Mouse (Mus musculus): ENCODE measurements around the gene Dpp9. TPM values are rescaled to one million over a fixed set of nuclear protein-coding genes. Genes with fewer than 3 reads are reported as not detected.

The Dpp9 gene
- total RNA-seq, 2 experiments from 2014 or later = 59.7 to 69.5 TPM

- DNase-seq (ENCODE audit: low spot score in 2 of 2) = no peak
Observed at GRCm38 (mm10) chr17:56146131-56146530, 72.6 kb downstream of the Dpp9 start.

- DNase-seq (ENCODE audit: low spot score in 2 of 2) = no peak
Observed at GRCm38 (mm10) chr17:56144546-56144945, 74.2 kb downstream of the Dpp9 start.

GRCm38 (mm10) chr17:56141702-56142605, 76.8 kb downstream of the Dpp9 start:
- peak; percentile 73 to 77 for DNase-seq (ENCODE audit: low spot score in 2 of 2)

GRCm38 (mm10) chr17:56139858-56140595, 78.7 kb downstream of the Dpp9 start, which contains the start of gene Sema6b:
TSS of gene Sema6b (minus strand) at chr17:56140343.
- DNase-seq (ENCODE audit: low spot score in 2 of 2) = peak; percentile 88 to 91

GRCm38 (mm10) chr17:56139355-56139754, 79.3 kb downstream of the Dpp9 start:
- DNase-seq (ENCODE audit: low spot score in 2 of 2) = no peak

- no peak for DNase-seq (ENCODE audit: low spot score in 2 of 2)
Observed at GRCm38 (mm10) chr17:56137839-56138613, 80.7 kb downstream of the Dpp9 start.

Small RNA genes lying within 50 kb of the gene (microRNA-seq; reads per million reads assigned to microRNA genes)
- 0 reads per million in 2 experiments for gene Gm44397
- gene Mir7b = 1,186 to 1,436 reads per million in 2 experiments

Other genes with a start within 250 kb of the Dpp9 start
- gene Shd, start 248.4 kb downstream of the Dpp9 start, total RNA-seq (2021) = 10 to 100 TPM; 39.2 to 41.0 TPM
- 10 to 100 TPM; 81.3 to 86.5 TPM for gene Fsd1, start 232.4 kb downstream of the Dpp9 start, total RNA-seq (2021)
- gene Stap2, start 213.3 kb downstream of the Dpp9 start, total RNA-seq (2021) = 1 to 10 TPM; 1.9 to 2.8 TPM
- 10 to 100 TPM; 85.0 to 94.3 TPM for gene Mpnd, start 213.2 kb downstream of the Dpp9 start, total RNA-seq (2021)
- 10 to 100 TPM; 36.4 to 39.3 TPM for gene Sh3gl1, start 182.3 kb downstream of the Dpp9 start, total RNA-seq (2021)
- 1 to 10 TPM; 1.9 to 2.7 TPM for gene Chaf1a, start 178.5 kb downstream of the Dpp9 start, total RNA-seq (2021)
- 10 to 100 TPM; 84.1 to 97.8 TPM for gene Ubxn6, start 143.9 kb downstream of the Dpp9 start, total RNA-seq (2021)
- gene Hdgfl2, start 139.3 kb downstream of the Dpp9 start, total RNA-seq (2021) = 10 to 100 TPM; 90.6 to 95.8 TPM
- gene Plin4, start 109.1 kb downstream of the Dpp9 start, total RNA-seq (2021) = 1 to 10 TPM; 2.6 to 3.4 TPM
- under 1 TPM; 0.37 to 0.60 TPM for gene Plin5, start 101.3 kb downstream of the Dpp9 start, total RNA-seq (2021)
- gene Lrg1, start 96.9 kb downstream of the Dpp9 start, total RNA-seq (2021) = 1 to 10 TPM; 1.8 to 3.6 TPM
- gene Sema6b, start 78.6 kb downstream of the Dpp9 start, total RNA-seq (2021) = 100 to 1,000 TPM; 116 to 117 TPM
- gene Tnfaip8l1, start 56.4 kb downstream of the Dpp9 start, total RNA-seq (2021) = 1 to 10 TPM; 6.8 to 7.9 TPM
- 10 to 100 TPM; 38.8 to 40.9 TPM for gene Mydgf, start 35.0 kb downstream of the Dpp9 start, total RNA-seq (2021)
- 10 to 100 TPM; 29.9 to 31.9 TPM for gene Fem1a, start 37.9 kb upstream of the Dpp9 start, total RNA-seq (2021)
- 1 to 10 TPM; 5.2 to 7.6 TPM for gene Ticam1, start 57.9 kb upstream of the Dpp9 start, total RNA-seq (2021)
- gene Plin3, start 74.0 kb upstream of the Dpp9 start, total RNA-seq (2021) = 10 to 100 TPM; 11.9 to 15.1 TPM
- gene Arrdc5, start 81.4 kb upstream of the Dpp9 start, total RNA-seq (2021) = not detected
- gene Uhrf1, start 84.4 kb upstream of the Dpp9 start, total RNA-seq (2021) = 1 to 10 TPM in 1 of 2 experiments, under 1 TPM in 1; 0.35 to 1.1 TPM
- 10 to 100 TPM; 59.1 to 64.7 TPM for gene Kdm4b, start 107.2 kb upstream of the Dpp9 start, total RNA-seq (2021)